Mouse (Mus musculus): ENCODE measurements around the gene Pla2g4c. TPM values are rescaled to one million over a fixed set of nuclear protein-coding genes. Genes with fewer than 3 reads are reported as not detected.

Pla2g4c gene
- polyA plus RNA-seq, 1 experiment from 2014 or later = 1.4 TPM

DNA sequence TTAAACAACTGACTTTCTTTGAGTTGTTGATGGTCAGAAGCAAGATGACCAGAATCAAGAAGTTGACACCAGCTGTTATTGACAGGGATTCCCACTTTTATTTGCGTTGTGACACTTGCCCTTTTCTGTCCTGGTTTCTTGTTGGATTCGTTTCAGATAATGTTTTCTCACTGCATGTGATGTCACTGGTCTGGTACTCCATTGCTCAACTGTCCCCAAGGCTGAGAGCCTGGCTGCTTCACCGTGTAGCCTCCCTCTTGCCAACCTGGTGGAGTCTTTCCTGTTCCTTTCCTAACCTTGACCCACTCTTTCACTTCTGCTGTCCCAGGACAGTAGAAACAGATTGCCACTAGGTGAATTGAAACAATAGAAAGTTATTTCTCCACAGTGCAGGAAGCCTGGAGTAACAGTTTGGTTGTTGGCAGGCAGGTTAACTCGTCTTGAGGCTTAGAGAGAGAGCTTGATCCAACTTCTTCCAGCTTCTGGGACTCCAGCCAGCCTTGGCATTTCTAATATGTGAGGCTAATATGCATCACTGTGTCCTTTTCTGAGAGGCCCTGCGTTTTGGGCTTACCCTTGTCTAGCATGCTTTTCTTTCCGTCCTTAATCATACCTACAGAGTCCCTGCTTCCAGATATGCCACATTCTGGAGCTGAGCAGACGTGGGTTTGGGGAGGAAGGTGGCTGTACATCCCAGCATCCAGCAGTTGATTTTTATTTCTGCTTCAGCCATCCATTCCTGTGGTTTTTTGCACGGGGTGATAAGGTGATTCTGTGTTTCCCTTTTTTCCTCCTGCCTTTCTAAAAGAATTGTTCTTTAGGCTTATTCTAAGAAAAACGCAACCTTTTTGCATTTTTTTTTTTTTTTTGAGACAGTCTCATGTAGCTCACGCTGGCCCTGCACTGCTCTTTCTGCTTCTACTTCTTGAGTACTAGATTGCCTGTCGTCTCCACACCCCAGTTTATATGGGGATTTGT is 30.3 kb upstream of the Pla2g4c start:
- H3K27me3 ChIP-seq (ENCODE audit: control insufficient read depth, insufficient read depth, low read length) = no peaks in the 10 kb centered on the region
- H3K4me1 ChIP-seq (ENCODE audit: control insufficient read depth, insufficient read depth, low read length) = no peaks in the 10 kb centered on the region
- ATAC-seq (replicated peaks; ENCODE audit: insufficient number of reproducible peaks, low FRiP score, low TSS enrichment) = no peak
- H3K27ac ChIP-seq (ENCODE audit: low read depth, low read length) = no peak overlapping the region
- H3K36me3 ChIP-seq (ENCODE audit: control insufficient read depth, insufficient read depth, low read length) = peaks cover 42% of the 10 kb centered on the region
- H3K9me3 ChIP-seq (replicated peaks; ENCODE audit: control insufficient read depth, low read length) = no peaks in the 10 kb centered on the region
- no peak overlapping the region for H3K4me2 ChIP-seq
- H3K9ac ChIP-seq (ENCODE audit: low read depth, low read length) = no peak overlapping the region
- no peak overlapping the region for H3K4me3 ChIP-seq (ENCODE audit: low read depth, low read length)
- WGBS (ENCODE audit: insufficient replicate concordance) = 88% methylated on average over 11 of the region's 11 CpGs

- no peak for ATAC-seq (replicated peaks; ENCODE audit: insufficient number of reproducible peaks, low FRiP score, low TSS enrichment)
- WGBS (ENCODE audit: insufficient replicate concordance) = 88% methylated on average over 7 of the region's 7 CpGs
- no peak overlapping the region for H3K9ac ChIP-seq (ENCODE audit: low read depth, low read length)
These were observed 29.2 kb upstream of the Pla2g4c start for GRCm38 (mm10) chr7:13295256-13295655.

DNA sequence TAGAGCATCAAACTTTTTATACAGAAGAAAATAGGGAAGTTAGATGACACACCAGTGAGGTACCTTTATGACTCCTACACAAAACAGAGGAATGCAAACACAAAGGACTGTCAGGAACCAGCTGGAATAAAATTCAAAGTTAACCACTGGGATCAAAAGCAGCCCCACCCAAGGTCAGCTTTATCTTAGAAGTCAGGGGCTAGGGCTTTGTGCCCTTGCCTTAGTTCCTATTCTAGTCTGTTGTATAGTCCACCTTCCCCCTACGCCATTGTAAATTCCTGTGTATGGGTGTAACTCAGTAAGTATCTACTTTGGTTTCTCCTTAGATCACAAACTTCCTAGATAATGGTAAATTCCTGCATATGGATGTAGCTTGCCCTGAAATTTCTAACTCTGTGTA is 26.8 kb upstream of the Pla2g4c start:
- H3K27ac ChIP-seq (ENCODE audit: low read depth, low read length) = no peak overlapping the region
- H3K4me3 ChIP-seq (ENCODE audit: low read depth, low read length) = no peak overlapping the region
- no peak for ATAC-seq (replicated peaks; ENCODE audit: insufficient number of reproducible peaks, low FRiP score, low TSS enrichment)
- WGBS (ENCODE audit: insufficient replicate concordance) = 97% methylated on average over 1 of the region's 1 CpGs
- no peaks in the 10 kb centered on the region for H3K27me3 ChIP-seq (ENCODE audit: control insufficient read depth, insufficient read depth, low read length)
- no peaks in the 10 kb centered on the region for H3K9me3 ChIP-seq (replicated peaks; ENCODE audit: control insufficient read depth, low read length)
- peaks cover 54% of the 10 kb centered on the region for H3K36me3 ChIP-seq (ENCODE audit: control insufficient read depth, insufficient read depth, low read length)
- H3K9ac ChIP-seq (ENCODE audit: low read depth, low read length) = no peak overlapping the region
- H3K4me2 ChIP-seq = no peak overlapping the region
- H3K4me1 ChIP-seq (ENCODE audit: control insufficient read depth, insufficient read depth, low read length) = no peaks in the 10 kb centered on the region

More at GRCm38 (mm10) chr7:13295256-13295655, 29.2 kb upstream of the Pla2g4c start:
- no peaks in the 10 kb centered on the region for H3K4me1 ChIP-seq (ENCODE audit: control insufficient read depth, insufficient read depth, low read length)
- H3K9me3 ChIP-seq (replicated peaks; ENCODE audit: control insufficient read depth, low read length) = no peaks in the 10 kb centered on the region
- H3K36me3 ChIP-seq (ENCODE audit: control insufficient read depth, insufficient read depth, low read length) = peaks cover 48% of the 10 kb centered on the region
- no peaks in the 10 kb centered on the region for H3K27me3 ChIP-seq (ENCODE audit: control insufficient read depth, insufficient read depth, low read length)
- H3K4me3 ChIP-seq (ENCODE audit: low read depth, low read length) = no peak overlapping the region
- H3K4me2 ChIP-seq = no peak overlapping the region
- no peak overlapping the region for H3K27ac ChIP-seq (ENCODE audit: low read depth, low read length)

- Histone ChIP-seq H3K4me1 (ENCODE audit: control insufficient read depth, insufficient read depth, low read length) (no peaks in the 10 kb centered on the region), H3K9ac (ENCODE audit: low read depth, low read length) (no peak overlapping the region), H3K27ac (ENCODE audit: low read depth, low read length) (no peak overlapping the region), H3K4me3 (ENCODE audit: low read depth, low read length) (no peak overlapping the region), H3K9me3 (replicated peaks; ENCODE audit: control insufficient read depth, low read length) (no peaks in the 10 kb centered on the region), H3K27me3 (ENCODE audit: control insufficient read depth, insufficient read depth, low read length) (no peaks in the 10 kb centered on the region), H3K4me2 (no peak overlapping the region), H3K36me3 (ENCODE audit: control insufficient read depth, insufficient read depth, low read length) (peaks cover 58% of the 10 kb centered on the region)
- 96% methylated on average over 5 of the region's 5 CpGs for WGBS (ENCODE audit: insufficient replicate concordance)
- ATAC-seq (replicated peaks; ENCODE audit: insufficient number of reproducible peaks, low FRiP score, low TSS enrichment) = no peak
These were observed 25.6 kb upstream of the Pla2g4c start for GRCm38 (mm10) chr7:13298821-13299220.

DNA sequence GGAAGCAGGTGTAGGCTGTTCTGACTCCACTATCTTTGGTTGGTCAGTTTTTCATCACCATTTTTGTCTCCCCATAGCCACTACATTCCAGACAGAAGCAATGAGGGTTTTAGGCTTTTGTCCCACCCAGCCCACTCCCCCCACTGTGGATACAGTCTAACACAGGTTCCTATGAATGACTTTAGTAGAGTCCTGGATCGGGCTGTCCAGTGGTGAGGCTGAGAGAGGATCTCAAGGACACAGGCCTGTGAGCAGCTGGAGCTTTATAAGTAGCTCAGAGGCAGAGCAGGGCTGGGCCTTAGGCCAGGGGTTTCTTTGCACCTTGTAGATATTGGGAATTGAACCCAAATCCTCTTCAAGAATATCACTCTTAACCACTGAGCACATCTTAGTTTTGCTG is 22.8 kb upstream of the Pla2g4c start:
- Histone ChIP-seq H3K36me3 (ENCODE audit: control insufficient read depth, insufficient read depth, low read length) (peaks cover 54% of the 10 kb centered on the region), H3K9me3 (replicated peaks; ENCODE audit: control insufficient read depth, low read length) (no peaks in the 10 kb centered on the region), H3K4me1 (ENCODE audit: control insufficient read depth, insufficient read depth, low read length) (no peaks in the 10 kb centered on the region), H3K27ac (ENCODE audit: low read depth, low read length) (no peak overlapping the region), H3K4me3 (ENCODE audit: low read depth, low read length) (no peak overlapping the region), H3K4me2 (no peak overlapping the region), H3K27me3 (ENCODE audit: control insufficient read depth, insufficient read depth, low read length) (no peaks in the 10 kb centered on the region), H3K9ac (ENCODE audit: low read depth, low read length) (no peak overlapping the region)
- WGBS (ENCODE audit: insufficient replicate concordance) = 81% methylated on average over 1 of the region's 1 CpGs
- no peak for ATAC-seq (replicated peaks; ENCODE audit: insufficient number of reproducible peaks, low FRiP score, low TSS enrichment)

GRCm38 (mm10) chr7:13302780-13303179 is 21.7 kb upstream of the Pla2g4c start:
- Histone ChIP-seq H3K9me3 (replicated peaks; ENCODE audit: control insufficient read depth, low read length) (no peaks in the 10 kb centered on the region), H3K4me2 (no peak overlapping the region), H3K4me3 (ENCODE audit: low read depth, low read length) (no peak overlapping the region), H3K27ac (ENCODE audit: low read depth, low read length) (no peak overlapping the region), H3K4me1 (ENCODE audit: control insufficient read depth, insufficient read depth, low read length) (no peaks in the 10 kb centered on the region), H3K36me3 (ENCODE audit: control insufficient read depth, insufficient read depth, low read length) (peaks cover 54% of the 10 kb centered on the region), H3K27me3 (ENCODE audit: control insufficient read depth, insufficient read depth, low read length) (no peaks in the 10 kb centered on the region), H3K9ac (ENCODE audit: low read depth, low read length) (no peak overlapping the region)
- no peak for ATAC-seq (replicated peaks; ENCODE audit: insufficient number of reproducible peaks, low FRiP score, low TSS enrichment)
- 71% methylated on average over 2 of the region's 2 CpGs for WGBS (ENCODE audit: insufficient replicate concordance)

GRCm38 (mm10) chr7:13303372-13303771 is 21.1 kb upstream of the Pla2g4c start:
- Histone ChIP-seq H3K27me3 (ENCODE audit: control insufficient read depth, insufficient read depth, low read length) (no peaks in the 10 kb centered on the region), H3K9me3 (replicated peaks; ENCODE audit: control insufficient read depth, low read length) (no peaks in the 10 kb centered on the region), H3K4me2 (no peak overlapping the region), H3K36me3 (ENCODE audit: control insufficient read depth, insufficient read depth, low read length) (peaks cover 56% of the 10 kb centered on the region), H3K9ac (ENCODE audit: low read depth, low read length) (no peak overlapping the region), H3K4me3 (ENCODE audit: low read depth, low read length) (no peak overlapping the region), H3K27ac (ENCODE audit: low read depth, low read length) (no peak overlapping the region), H3K4me1 (ENCODE audit: control insufficient read depth, insufficient read depth, low read length) (no peaks in the 10 kb centered on the region)
- ATAC-seq (replicated peaks; ENCODE audit: insufficient number of reproducible peaks, low FRiP score, low TSS enrichment) = no peak

GRCm38 (mm10) chr7:13309407-13309806 is 15.0 kb upstream of the Pla2g4c start:
- H3K36me3 ChIP-seq (ENCODE audit: control insufficient read depth, insufficient read depth, low read length) = peaks cover 48% of the 10 kb centered on the region
- no peaks in the 10 kb centered on the region for H3K27me3 ChIP-seq (ENCODE audit: control insufficient read depth, insufficient read depth, low read length)
- no peak overlapping the region for H3K9ac ChIP-seq (ENCODE audit: low read depth, low read length)
- no peak overlapping the region for H3K4me3 ChIP-seq (ENCODE audit: low read depth, low read length)
- 84% methylated on average over 2 of the region's 2 CpGs for WGBS (ENCODE audit: insufficient replicate concordance)
- no peak overlapping the region for H3K27ac ChIP-seq (ENCODE audit: low read depth, low read length)
- H3K4me1 ChIP-seq (ENCODE audit: control insufficient read depth, insufficient read depth, low read length) = no peaks in the 10 kb centered on the region
- no peak for ATAC-seq (replicated peaks; ENCODE audit: insufficient number of reproducible peaks, low FRiP score, low TSS enrichment)
- H3K9me3 ChIP-seq (replicated peaks; ENCODE audit: control insufficient read depth, low read length) = no peaks in the 10 kb centered on the region
- no peak overlapping the region for H3K4me2 ChIP-seq

Measured in heart, embryonic 11.5 days (tissue).